11 mouse cellular contexts compared by ENCODE assay signal in genomic region chr12:113152991-113153525, GRCm38 (mm10). TPM values are rescaled to one million over a fixed set of nuclear protein-coding genes. Genes with fewer than 3 reads are reported as not detected.
DNase-seq lines count a peak whose midpoint lies in the region; ATAC-seq lines count a peak whose summit lies in the region.
"Had no signal": no experiment of that assay in that cellular context is flagged by ENCODE, and none has a peak within 500 bp of the region (broad histone marks: within the 10 kb centered on the region; RNA-seq: fewer than 3 reads in every experiment).

No protein-coding gene starts in this region.

- H3K27ac ChIP-seq in heart, embryonic 10.5 days: no peak overlapping the region; the same call in 1 of the 2 replicates
- H3K27ac ChIP-seq in midbrain, embryonic 11.5 days (ENCODE audit: low read depth, low read length): no peak overlapping the region
- H3K27ac ChIP-seq in midbrain, embryonic 13.5 days: no peak overlapping the region
- no peak overlapping the region for H3K27ac ChIP-seq in stomach, embryonic 16.5 days (ENCODE audit: low read length)
- H3K27ac ChIP-seq: hindbrain, embryonic 12.5 days; stomach, embryonic 15.5 days had no signal

- peaks cover 6% of the 10 kb centered on the region for H3K36me3 ChIP-seq in heart, embryonic 10.5 days
- no peaks in the 10 kb centered on the region for H3K36me3 ChIP-seq in midbrain, embryonic 11.5 days (ENCODE audit: control insufficient read depth, insufficient read depth, low read length)
- H3K36me3 ChIP-seq in midbrain, embryonic 13.5 days: no peaks in the 10 kb centered on the region
- no peaks in the 10 kb centered on the region for H3K36me3 ChIP-seq in stomach, embryonic 16.5 days (ENCODE audit: control insufficient read depth, insufficient read depth, low read length)
- H3K36me3 ChIP-seq: hindbrain, embryonic 12.5 days; stomach, embryonic 15.5 days had no signal

- no peak overlapping the region for H3K9ac ChIP-seq in midbrain, embryonic 11.5 days (ENCODE audit: low read length)
- H3K9ac ChIP-seq in midbrain, embryonic 13.5 days (replicated peaks): no peak overlapping the region
- no peak overlapping the region for H3K9ac ChIP-seq in stomach, embryonic 16.5 days (ENCODE audit: low read length)
- H3K9ac ChIP-seq: stomach, embryonic 15.5 days had no signal

- H3K27me3 ChIP-seq in heart, embryonic 10.5 days (ENCODE audit: insufficient read depth, poor library complexity, severe bottlenecking): peaks cover 12% of the 10 kb centered on the region; the same call in 1 of the 2 replicates
- peaks cover 13% of the 10 kb centered on the region; the same call in 1 of the 2 replicates for H3K27me3 ChIP-seq in midbrain, embryonic 11.5 days (ENCODE audit: control insufficient read depth, insufficient read depth, low read length)
- H3K27me3 ChIP-seq in midbrain, embryonic 13.5 days: peaks cover 49% of the 10 kb centered on the region
- 0 out of 2 replicates have a peak, but pooled peaks cover 7% of the 10 kb centered on the region for H3K27me3 ChIP-seq in stomach, embryonic 16.5 days (ENCODE audit: control insufficient read depth, insufficient read depth, low read length)

- H3K4me3 ChIP-seq in heart, embryonic 10.5 days: peak overlapping the region; percentile 70
- H3K4me3 ChIP-seq in midbrain, embryonic 11.5 days (ENCODE audit: low read depth, low read length): no peak overlapping the region
- H3K4me3 ChIP-seq in midbrain, embryonic 13.5 days (replicated peaks): no peak overlapping the region
- H3K4me3 ChIP-seq in stomach, embryonic 16.5 days (replicated peaks; ENCODE audit: low read length): peak overlapping the region; percentile 62; the same call in 1 of the 2 replicates

- peaks cover 73% of the 10 kb centered on the region for H3K4me1 ChIP-seq in heart, embryonic 10.5 days
- H3K4me1 ChIP-seq in midbrain, embryonic 11.5 days (ENCODE audit: control insufficient read depth, insufficient read depth, low read length): peaks cover 23% of the 10 kb centered on the region
- peaks cover 42% of the 10 kb centered on the region for H3K4me1 ChIP-seq in midbrain, embryonic 13.5 days (replicated peaks)
- H3K4me1 ChIP-seq in stomach, embryonic 16.5 days (ENCODE audit: control insufficient read depth, insufficient read depth, low read length): peaks cover 32% of the 10 kb centered on the region

- no peak overlapping the region for H3K4me2 ChIP-seq in midbrain, embryonic 11.5 days
- H3K4me2 ChIP-seq in midbrain, embryonic 13.5 days (replicated peaks): no peak overlapping the region
- peak overlapping the region; percentile 83 for H3K4me2 ChIP-seq in stomach, embryonic 16.5 days (ENCODE audit: low read depth, low read length)

- no peak for ATAC-seq in midbrain, embryonic 11.5 days (ENCODE audit: low FRiP score)
- ATAC-seq in midbrain, embryonic 13.5 days: no peak
- ATAC-seq in stomach, embryonic 16.5 days (ENCODE audit: insufficient read depth, low FRiP score): no peak
- ATAC-seq: forebrain, embryonic 16.5 days had no signal

- 73% methylated on average over 6 of the region's 6 CpGs for WGBS in heart, embryonic 10.5 days
- whole genome bisulfite sequencing in midbrain, embryonic 11.5 days: 84% methylated on average over 6 of the region's 6 CpGs
- 79% methylated on average over 6 of the region's 6 CpGs for WGBS in midbrain, embryonic 13.5 days
- 81% methylated on average over 6 of the region's 6 CpGs for WGBS in stomach, embryonic 16.5 days

- H3K9me3 ChIP-seq in heart, embryonic 10.5 days: no peaks in the 10 kb centered on the region
- no peaks in the 10 kb centered on the region for H3K9me3 ChIP-seq in midbrain, embryonic 11.5 days (ENCODE audit: control insufficient read depth, low read length)
- H3K9me3 ChIP-seq in midbrain, embryonic 13.5 days: no peaks in the 10 kb centered on the region
- H3K9me3 ChIP-seq in stomach, embryonic 16.5 days (replicated peaks; ENCODE audit: control insufficient read depth, low read length): no peaks in the 10 kb centered on the region
- H3K9me3 ChIP-seq: hindbrain, embryonic 12.5 days; stomach, embryonic 15.5 days had no signal

- DNase-seq in heart, embryonic 10.5 days (ENCODE audit: low spot score): peak; percentile 76
- no peak for DNase-seq in heart, adult 9 months (ENCODE audit: low spot score in 2 of 2)
- peak; percentile 70 for DNase-seq in midbrain, embryonic 11.5 days (ENCODE audit: low spot score, missing footprints)
- DNase-seq in induced T-regulatory cell, adult 2 months (ENCODE audit: low read depth): peak; percentile 59
- DNase-seq in adrenal gland, postnatal 4 days (ENCODE audit: low spot score in 2 of 2): no peak
- no peak for DNase-seq in layer of hippocampus, postnatal 14 days (ENCODE audit: low spot score in 2 of 2)

RNA-seq across cellular contexts. Expression of gene Tedc1, which starts 3.2 kb away (rescaled TPM):
- 32.7 and 33.5 TPM in 2 replicates for polyA plus RNA-seq in heart, embryonic 10.5 days (2016; fragmentation: Nextera tagmentation; extraction: Ambion mirVana)
- 25.6 and 31.5 TPM in 2 replicates for polyA plus RNA-seq in midbrain, embryonic 11.5 days (2014; fragmentation: Nextera tagmentation; extraction: Ambion mirVana)
- 21.3 and 21.6 TPM in 2 replicates for polyA plus RNA-seq in midbrain, embryonic 13.5 days (2015; fragmentation: Nextera tagmentation; extraction: Ambion mirVana)
- 24.0 and 24.3 TPM in 2 replicates for polyA plus RNA-seq in stomach, embryonic 16.5 days (2015; fragmentation: Nextera tagmentation; extraction: Ambion mirVana)
- 10 to 100 TPM in 1 of 2 experiments, 1 to 10 TPM in 1; 7.1 to 10.3 TPM for total RNA-seq in adrenal gland, postnatal 4 days (2021)
- 1 to 10 TPM; 2.3 to 2.7 TPM for total RNA-seq in layer of hippocampus, postnatal 14 days (2021)

RNA-seq across cellular contexts. Expression of gene Crip1, which starts 6.9 kb away (rescaled TPM):
- polyA plus RNA-seq in heart, embryonic 10.5 days (2016; fragmentation: Nextera tagmentation; extraction: Ambion mirVana): 511 and 613 TPM in 2 replicates
- polyA plus RNA-seq in midbrain, embryonic 11.5 days (2014; fragmentation: Nextera tagmentation; extraction: Ambion mirVana): 87.1 and 95.7 TPM in 2 replicates
- polyA plus RNA-seq in midbrain, embryonic 13.5 days (2015; fragmentation: Nextera tagmentation; extraction: Ambion mirVana): 31.0 and 35.1 TPM in 2 replicates
- polyA plus RNA-seq in stomach, embryonic 16.5 days (2015; fragmentation: Nextera tagmentation; extraction: Ambion mirVana): 350 and 360 TPM in 2 replicates
- 100 to 1,000 TPM; 129 to 134 TPM for total RNA-seq in adrenal gland, postnatal 4 days (2021)
- total RNA-seq in layer of hippocampus, postnatal 14 days (2021): 10 to 100 TPM in 1 of 2 experiments, 1 to 10 TPM in 1; 9.2 to 19.5 TPM

RNA-seq across cellular contexts. Expression of gene Crip2, which starts 13.0 kb away (rescaled TPM):
- 956 and 1,505 TPM in 2 replicates for polyA plus RNA-seq in heart, embryonic 10.5 days (2016; fragmentation: Nextera tagmentation; extraction: Ambion mirVana)
- 226 and 247 TPM in 2 replicates for polyA plus RNA-seq in midbrain, embryonic 11.5 days (2014; fragmentation: Nextera tagmentation; extraction: Ambion mirVana)
- 360 TPM in 2 replicates for polyA plus RNA-seq in midbrain, embryonic 13.5 days (2015; fragmentation: Nextera tagmentation; extraction: Ambion mirVana)
- polyA plus RNA-seq in stomach, embryonic 16.5 days (2015; fragmentation: Nextera tagmentation; extraction: Ambion mirVana): 140 and 142 TPM in 2 replicates
- total RNA-seq in adrenal gland, postnatal 4 days (2021): 100 to 1,000 TPM; 109 to 110 TPM
- total RNA-seq in layer of hippocampus, postnatal 14 days (2021): 100 to 1,000 TPM; 118 TPM

RNA-seq across cellular contexts. Expression of gene Tmem121, which starts 32.7 kb away (rescaled TPM):
- polyA plus RNA-seq in heart, embryonic 10.5 days (2016; fragmentation: Nextera tagmentation; extraction: Ambion mirVana): 2.6 and 6.1 TPM in 2 replicates
- polyA plus RNA-seq in midbrain, embryonic 11.5 days (2014; fragmentation: Nextera tagmentation; extraction: Ambion mirVana): 11.5 and 13.1 TPM in 2 replicates
- 24.7 and 30.2 TPM in 2 replicates for polyA plus RNA-seq in midbrain, embryonic 13.5 days (2015; fragmentation: Nextera tagmentation; extraction: Ambion mirVana)
- 4.6 and 6.5 TPM in 2 replicates for polyA plus RNA-seq in stomach, embryonic 16.5 days (2015; fragmentation: Nextera tagmentation; extraction: Ambion mirVana)
- 1 to 10 TPM; 4.8 to 7.3 TPM for total RNA-seq in adrenal gland, postnatal 4 days (2021)
- total RNA-seq in layer of hippocampus, postnatal 14 days (2021): 10 to 100 TPM; 23.2 to 24.0 TPM

RNA-seq across cellular contexts. Expression of gene Mta1, which starts 55.0 kb away (rescaled TPM):
- polyA plus RNA-seq in heart, embryonic 10.5 days (2016; fragmentation: Nextera tagmentation; extraction: Ambion mirVana): 12.0 and 17.5 TPM in 2 replicates
- polyA plus RNA-seq in midbrain, embryonic 11.5 days (2014; fragmentation: Nextera tagmentation; extraction: Ambion mirVana): 19.2 and 21.4 TPM in 2 replicates
- polyA plus RNA-seq in midbrain, embryonic 13.5 days (2015; fragmentation: Nextera tagmentation; extraction: Ambion mirVana): 17.2 and 17.4 TPM in 2 replicates
- polyA plus RNA-seq in stomach, embryonic 16.5 days (2015; fragmentation: Nextera tagmentation; extraction: Ambion mirVana): 8.9 and 10.8 TPM in 2 replicates
- 100 to 1,000 TPM; 129 to 138 TPM for total RNA-seq in adrenal gland, postnatal 4 days (2021)
- total RNA-seq in layer of hippocampus, postnatal 14 days (2021): 10 to 100 TPM; 84.2 to 85.2 TPM

Comparison
In these comparisons a context has a peak if more than half of its experiments do, and no peak if none do; other contexts are left out.
1. DNase-seq: peak in heart, embryonic 10.5 days (single experiment), midbrain, embryonic 11.5 days (single experiment) and induced T-regulatory cell, adult 2 months (single experiment); none in heart, adult 9 months (0 of 2), adrenal gland, postnatal 4 days (0 of 2) and layer of hippocampus, postnatal 14 days (0 of 2).
2. H3K4me3 ChIP-seq: peak in heart, embryonic 10.5 days (single experiment) and stomach, embryonic 16.5 days (single experiment); none in midbrain, embryonic 11.5 days (single experiment) and midbrain, embryonic 13.5 days (single experiment).